Mouse (Mus musculus) Muller cell, postnatal 12 days (primary cell): ENCODE results near the gene Igsf21.

ENCODE experiments used
- DNase-seq: peaks from one replicate; pipeline ENCODE4 v3.0.0-alpha.2; 2015; ENCODE audit errors: inconsistent ontology term

Gene Igsf21

DNA sequence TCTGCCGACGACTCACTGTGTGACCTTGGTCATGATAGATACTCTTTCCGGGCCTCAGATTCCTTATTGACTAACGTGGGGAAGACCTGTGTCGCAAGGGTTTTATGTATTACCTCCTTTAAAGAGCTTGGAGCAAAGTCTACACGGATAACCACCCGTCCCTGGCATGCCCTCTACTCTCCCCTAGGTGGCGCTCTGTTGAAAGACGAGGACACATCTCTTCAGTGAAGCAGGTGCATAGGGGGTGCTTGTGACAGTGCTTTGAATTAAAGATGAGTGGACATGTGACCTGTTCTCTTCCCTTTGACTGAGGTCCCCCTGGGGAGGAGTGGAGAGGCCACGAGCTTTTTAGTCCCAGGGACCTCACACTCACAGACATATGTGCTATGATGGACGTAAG lies 194.0 kb downstream of the Igsf21 start:
- DNase-seq = no peak

DNA sequence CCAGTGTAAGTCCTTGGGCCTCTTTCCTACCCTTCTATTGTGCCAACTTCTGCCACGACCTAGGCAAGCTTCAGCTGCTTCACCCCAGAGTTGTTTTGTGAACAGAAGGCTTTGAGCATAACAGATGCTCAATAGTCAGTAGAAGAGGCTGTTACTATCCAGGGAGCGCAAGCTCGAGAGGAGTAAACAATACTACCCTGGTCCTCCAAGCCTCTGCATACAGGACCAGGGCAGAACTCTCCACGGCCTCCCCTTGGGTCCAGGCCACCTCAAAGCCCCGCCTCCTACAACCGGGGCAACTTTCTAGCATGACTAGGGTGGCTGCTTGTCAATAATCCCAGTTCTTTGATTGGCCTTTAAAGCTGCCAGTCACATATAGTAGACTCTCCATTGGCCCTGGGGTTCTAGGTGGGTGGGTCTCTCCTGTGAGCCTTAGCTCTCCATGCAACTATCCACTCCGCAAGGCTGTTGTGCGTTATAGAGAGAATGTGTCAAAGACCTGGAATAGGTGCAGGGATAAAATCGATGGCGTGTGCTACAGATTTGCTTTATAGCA lies 198.7 kb downstream of the Igsf21 start:
- no peak for DNase-seq

DNA sequence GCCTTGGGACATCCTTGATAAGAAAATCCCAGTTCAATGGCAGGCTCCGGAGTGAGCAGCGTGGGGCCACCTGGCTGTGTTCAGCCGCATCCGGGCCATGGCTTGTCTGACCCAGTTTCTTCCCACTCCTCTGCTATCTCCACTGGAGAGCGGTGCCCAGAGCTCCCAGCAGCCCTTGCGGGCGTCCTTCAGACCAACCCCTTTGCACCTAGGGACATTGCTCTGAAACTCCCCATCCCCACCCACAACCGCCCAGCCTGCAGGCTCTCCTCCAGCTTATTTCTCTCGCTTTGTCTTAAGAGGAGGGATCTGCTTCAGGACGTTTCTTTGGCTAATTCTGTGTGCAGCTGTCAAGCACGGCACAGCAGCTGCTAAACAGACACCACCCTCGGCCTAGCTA lies 202.6 kb downstream of the Igsf21 start:
- peak; percentile 15 for DNase-seq

DNA sequence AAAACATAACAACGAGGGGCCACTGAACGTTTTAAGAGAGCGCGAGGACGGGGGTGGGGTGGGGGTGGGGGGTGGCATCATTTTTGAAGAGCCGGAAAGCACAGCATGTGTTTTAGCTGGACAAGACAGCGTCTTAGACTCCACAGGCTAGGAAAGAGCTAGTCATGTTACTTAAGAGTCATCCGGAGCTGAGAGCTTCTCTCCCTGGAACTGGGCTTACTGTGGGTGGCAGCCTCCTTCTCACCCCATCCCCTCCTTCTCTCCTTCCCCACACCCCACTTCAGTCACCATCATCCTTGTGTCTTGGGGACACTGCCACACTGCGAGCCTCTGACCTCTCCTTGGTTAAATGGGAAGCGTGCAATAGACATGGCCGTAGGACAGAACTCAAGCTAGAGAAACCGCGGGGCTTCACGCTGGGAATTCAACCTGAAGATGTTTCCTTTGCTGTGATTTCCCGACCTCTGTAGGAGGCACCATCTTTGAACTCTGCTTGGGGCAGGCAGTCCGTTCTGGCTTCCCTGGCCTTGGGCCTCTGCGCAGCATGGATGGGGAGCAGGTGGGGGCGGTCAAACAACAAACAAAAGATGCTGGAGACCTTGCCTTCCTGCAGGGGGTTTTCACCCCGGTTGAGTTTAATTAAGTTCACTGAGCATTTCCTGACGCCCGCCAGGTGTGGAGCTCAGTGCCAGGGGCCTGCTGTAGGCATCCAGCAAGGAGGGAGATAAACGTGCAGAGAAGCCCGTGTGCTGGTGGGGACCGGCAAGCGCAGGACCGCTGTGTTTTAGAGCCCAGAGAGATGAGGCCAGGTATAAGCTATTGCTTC lies 207.8 kb downstream of the Igsf21 start:
- no peak for DNase-seq

DNA sequence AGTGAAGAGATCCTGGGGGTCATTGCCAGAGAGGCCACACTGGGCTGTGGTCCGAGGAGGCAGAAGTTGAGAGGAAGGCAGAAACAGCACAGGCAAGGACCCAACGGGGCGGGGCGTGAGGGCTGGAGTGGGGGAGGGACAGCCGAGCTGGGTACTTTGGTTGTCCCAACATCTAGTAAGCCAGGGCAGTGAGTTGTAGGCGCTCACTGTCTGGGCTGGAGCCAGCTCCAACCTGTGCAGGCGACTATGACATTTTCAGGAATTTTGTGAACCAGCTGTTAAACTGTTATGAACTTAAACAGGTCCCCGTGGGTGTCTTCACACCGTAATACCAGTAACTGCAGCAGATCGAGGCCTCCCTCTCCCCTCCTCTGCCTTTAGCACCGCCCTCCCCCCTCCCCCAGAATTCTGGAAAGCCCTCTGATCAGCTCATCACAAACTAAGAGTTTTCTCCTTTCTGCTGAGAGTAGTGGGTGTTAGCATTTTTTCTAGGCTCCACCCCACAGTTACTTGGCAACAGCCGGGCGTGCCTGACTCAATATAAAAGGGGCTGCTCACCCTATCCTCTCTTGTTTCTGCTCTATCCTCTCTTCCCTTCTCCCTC lies 208.7 kb downstream of the Igsf21 start:
- no peak for DNase-seq

DNA sequence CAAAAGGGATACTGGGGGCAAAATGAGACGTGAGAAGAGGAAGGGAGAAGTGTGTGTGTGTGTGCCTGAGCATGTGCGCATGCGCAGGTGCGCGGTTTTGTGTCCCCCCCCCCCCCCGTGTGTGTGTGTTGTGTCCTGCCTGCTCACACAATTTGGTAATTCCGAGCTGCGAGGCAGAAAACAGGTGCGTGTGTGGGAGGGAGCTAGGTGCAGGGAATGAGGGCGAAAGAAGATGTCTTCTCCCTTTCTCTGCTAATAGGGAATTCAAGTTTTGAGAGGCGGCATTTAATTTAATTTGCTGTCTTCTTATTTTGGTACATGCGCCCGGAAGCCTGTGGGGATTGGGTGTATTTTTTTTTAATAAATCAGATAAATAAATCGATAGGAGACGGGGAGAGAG lies 211.4 kb downstream of the Igsf21 start:
- DNase-seq = no peak

DNA sequence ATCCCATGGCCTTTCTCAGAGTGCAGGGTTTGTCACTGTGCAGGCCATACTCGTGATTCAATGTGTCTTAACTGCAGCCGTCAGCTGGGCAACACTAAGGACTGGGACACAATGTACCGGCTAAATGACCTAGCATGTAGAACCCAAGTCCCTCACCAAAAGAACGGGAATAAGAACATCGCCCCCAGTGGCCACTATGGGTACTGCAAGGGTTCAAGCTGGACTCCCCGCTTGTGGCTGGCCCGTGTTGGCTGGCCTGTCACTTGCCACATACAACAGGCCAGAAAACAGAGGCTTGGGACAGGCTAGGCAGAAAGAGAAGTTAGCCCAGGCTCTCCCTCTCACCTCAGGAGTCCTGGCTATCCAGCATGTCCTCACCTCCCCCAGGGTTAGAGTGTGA lies 213.2 kb downstream of the Igsf21 start:
- DNase-seq = no peak

DNA sequence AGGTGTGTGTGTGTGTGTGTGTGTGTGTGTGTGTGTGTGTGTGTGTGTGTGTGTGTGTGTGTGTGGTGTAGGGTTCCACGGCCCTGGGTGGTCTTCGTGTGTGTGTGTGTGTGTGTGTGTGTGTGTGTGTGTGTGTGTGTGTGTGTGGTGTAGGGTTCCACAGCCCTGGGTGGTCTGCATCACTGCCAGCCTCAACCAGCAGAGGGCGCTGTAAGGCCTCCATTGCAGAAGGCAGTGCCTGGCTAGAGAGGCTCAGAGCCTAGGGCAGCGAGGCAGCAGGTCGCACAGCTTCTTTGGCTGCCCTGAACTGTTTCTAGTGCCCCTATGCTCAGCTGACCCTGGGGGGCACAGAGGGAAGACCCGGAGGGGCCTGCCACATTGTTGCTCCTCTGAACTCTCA lies 216.2 kb downstream of the Igsf21 start:
- no peak for DNase-seq

DNA sequence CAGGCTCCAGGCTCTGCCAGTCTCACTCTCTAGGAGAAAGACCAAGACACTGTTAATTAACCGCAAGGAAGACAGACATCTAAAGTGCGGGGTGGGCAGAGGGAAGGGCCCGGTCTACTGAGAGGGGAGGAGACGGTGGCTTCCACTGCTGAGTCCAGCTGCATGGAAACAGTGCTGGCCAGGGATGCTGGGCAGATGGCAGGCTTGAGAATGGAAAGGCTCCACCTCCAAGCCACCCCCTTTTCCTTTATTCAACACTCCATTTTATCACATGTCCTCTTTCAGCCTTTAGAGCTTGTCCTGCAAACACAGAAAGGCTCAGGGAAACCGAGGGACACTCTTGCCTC lies 216.6 kb downstream of the Igsf21 start:
- peak; percentile 61 for DNase-seq

DNA sequence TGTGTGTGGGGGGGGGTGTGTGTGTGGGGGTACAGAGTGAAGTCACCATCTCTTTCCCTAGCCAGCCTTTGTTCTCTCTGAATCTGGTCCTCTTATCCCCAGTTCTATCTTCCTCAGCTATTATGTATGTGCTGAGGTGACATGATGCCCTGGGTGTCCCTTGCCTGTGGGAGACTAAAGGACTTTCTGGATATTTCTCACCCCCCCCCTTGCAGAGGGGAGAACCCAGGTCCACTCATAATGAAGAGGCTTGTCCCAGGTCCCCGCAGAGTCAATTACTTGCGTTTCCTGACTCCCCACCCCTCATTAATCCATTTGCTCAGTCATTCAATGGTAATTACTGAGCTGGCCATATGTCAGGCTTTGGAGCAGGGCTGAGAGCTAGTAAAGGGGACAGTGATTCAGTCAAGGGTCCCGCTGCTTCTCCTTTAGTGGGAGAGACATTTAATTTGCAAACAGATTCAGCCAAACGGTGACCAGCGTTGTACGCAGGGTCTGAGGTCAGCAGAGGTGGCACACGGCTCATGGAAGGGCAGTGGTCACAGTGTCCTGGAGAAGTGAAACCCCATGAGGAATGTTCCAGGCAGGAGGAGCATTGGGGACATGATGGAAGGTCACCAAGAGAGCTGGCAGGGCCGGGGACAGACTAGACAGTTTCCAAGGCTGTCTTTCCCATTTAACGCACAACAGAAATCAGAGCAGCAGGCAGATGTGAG lies 217.1 kb downstream of the Igsf21 start:
- DNase-seq = peak; percentile 43

DNA sequence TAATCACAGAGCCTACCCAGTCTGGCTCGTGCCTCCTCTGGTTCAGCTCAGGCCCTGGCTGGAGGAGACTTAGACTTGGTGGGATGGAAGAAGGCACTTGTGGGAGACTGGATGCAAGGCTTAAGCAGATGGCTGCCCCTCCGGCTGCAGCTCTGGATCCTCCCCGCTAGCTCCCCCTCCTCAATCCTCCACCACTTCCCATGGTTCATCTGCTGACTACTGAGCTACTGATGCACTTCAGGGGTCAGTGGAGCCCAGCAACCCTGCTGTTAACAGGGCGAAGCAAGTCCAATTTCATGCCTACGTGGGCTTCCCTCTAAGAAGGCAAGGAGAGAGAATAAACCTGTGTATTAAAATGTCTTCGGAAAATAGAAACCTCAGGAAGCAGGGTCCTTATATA lies 222.8 kb downstream of the Igsf21 start:
- DNase-seq = no peak

DNA sequence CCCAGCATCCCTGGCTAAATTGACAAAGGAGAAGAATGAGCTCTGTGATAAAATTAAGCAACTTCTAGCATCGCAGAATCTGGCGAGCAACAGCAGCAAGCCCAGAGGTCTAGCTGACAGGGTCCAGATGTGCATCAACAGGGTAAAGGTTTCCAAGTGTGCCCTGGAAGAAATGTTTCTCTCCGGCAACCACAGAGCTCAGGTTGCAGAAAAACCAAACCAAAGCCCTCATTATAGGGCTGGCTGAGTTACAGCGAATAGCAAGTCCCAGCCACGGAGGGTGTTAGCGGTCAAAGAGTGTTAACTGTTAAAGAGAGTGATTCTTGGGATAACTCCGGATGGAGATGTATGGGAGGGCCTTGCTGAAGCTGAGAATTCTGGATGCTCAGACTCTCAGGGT lies 230.7 kb downstream of the Igsf21 start:
- no peak for DNase-seq

DNA sequence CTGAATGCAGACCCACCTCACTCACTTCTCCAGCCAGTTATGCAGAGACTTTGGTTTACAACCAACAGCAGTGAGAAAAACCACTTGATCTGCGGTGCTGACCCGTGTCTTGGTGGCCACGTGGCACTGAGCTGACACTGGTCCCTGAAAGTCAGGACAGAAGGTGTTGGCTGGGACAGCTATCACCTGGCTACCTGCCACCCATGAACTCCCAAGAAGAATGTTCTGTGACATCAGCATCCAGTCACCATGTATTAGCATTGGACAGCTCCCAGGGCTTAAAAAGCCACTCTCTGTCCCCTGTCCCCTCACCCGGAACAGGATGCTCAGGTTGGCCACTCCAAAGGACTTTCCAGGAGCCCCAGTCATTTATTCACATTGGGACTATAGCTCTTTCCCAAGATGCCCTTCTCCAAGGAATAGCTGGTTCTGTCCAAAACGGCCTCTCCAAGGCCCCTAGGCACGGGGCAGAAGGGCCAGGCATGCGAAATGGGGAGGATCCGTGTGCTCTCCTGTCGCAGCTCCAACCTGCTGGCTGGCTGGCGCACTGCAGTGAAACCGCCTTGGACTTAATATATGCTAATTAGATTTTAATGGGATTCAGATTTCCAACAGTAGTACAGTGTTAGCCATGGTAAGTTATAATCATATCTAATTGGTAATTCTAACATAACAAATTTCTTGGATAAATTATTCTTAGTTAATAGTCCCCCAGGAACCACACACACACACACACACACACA lies 235.7 kb downstream of the Igsf21 start:
- peak; percentile 6 for DNase-seq

DNA sequence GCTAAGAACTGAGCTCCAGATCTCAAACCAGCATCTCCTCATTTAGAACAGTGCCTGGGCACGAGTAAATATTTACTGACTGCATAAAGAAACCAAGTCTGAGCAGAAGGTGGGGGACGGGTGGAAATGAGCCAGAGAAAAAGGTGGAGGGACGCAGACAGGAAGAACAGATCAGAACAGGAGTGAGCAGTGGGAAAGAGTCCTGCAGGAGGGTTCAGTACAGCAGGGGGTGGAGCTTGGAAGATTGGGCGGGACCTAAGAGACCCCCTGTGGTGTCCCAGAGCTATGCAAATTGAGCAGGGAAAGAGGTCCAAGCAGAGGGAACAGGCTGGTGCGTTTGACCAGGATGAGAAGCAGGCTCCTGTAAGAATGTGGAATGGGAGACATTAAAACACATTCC lies 241.7 kb downstream of the Igsf21 start:
- DNase-seq = no peak

DNA sequence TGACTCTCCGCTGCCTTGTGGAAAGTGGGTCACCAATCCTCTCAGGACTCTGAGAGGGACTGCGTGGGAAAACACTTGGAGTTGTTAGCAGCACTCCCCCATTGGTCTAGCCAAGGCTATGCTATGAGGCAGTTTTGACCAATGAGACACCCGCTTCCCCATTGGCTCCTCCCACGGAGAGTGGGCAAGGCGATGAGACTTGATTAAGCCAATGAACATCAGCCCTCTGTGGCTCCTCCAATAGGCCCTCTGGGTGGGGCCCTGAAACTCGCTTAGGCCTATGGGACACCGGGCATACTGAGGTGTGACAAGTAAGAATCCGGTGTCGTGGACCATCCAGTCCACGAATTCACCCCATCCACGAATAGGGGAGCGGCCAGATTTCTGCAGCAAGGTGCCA lies 242.4 kb downstream of the Igsf21 start:
- peak; percentile 47 for DNase-seq

DNA sequence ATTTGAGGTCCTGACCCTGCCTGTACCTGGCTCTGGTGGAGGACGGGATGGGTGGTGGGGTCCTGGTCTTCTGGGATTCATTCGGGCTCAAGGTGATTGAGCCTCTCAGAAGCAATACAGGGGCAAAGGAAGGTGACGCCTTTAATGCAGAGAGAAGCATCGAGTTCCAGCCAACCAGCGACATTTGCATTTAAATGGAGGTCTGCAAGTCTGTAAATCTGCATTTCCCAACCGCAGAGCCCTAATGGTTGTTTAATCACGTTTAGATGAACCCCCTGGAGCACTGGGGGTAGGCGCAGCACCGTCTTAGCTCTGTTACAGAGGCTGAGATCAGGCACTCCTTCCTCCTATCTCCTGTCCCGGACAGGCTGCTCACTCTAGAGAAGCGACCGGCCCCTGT lies 244.5 kb downstream of the Igsf21 start:
- no peak for DNase-seq

DNA sequence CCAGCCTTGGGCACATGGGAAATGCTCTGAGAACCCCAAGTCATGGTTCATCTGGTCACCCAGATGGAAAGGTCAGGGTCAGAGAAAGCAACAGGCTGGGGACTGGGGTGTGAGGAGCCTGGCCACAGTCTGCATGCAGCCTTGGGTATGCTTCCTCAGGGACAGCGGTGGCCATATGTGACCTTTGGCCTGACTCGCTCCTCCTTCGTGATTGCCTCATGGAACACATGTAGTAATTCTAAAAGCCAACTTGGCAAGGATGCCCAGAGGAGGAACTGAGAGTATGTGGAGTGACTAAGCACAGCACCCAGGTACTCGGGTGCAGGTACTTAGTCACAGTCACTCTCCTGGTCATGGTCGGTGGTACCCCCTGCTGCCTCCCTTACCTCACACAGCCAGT lies 245.7 kb downstream of the Igsf21 start:
- DNase-seq = no peak

DNA sequence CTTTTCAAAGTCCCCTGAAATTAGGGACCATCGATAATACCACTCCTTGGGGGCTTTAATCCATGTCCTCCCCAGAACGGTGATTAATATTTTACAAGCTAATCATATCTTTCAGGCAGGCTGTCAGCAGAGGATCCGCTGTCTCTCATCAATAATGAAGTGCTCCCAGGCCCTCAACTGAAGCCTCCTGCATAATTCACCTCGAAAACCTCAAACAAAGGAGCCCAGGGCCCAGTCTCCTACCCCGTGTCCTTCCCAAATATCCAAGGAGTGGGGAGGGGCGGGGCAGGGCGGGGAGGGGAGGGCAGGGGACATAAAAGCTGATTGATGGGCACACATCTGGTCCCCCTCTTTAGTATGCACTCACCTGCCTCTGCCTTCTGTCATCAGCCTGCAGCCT lies 247.6 kb downstream of the Igsf21 start:
- no peak for DNase-seq

DNA sequence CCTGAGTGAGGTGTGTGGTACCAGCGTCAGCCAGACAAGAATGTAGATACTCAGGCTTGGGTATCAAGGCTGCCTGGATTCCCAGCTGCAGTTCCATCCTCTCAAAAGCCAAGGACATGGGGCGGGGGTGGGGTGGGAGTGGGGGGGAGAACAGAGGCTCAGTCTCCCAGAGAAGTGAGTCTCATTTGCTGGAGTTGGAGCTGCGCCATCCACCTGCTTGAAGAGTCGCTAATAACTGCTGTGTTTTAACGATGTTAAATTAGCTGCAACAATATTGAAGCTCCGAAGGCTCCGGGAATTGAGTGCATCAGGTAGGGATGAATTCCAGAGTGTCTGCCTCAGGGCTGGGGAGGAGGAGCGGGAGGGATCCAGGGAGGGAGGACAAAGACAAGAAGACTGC lies 250.9 kb downstream of the Igsf21 start:
- DNase-seq = no peak

DNA sequence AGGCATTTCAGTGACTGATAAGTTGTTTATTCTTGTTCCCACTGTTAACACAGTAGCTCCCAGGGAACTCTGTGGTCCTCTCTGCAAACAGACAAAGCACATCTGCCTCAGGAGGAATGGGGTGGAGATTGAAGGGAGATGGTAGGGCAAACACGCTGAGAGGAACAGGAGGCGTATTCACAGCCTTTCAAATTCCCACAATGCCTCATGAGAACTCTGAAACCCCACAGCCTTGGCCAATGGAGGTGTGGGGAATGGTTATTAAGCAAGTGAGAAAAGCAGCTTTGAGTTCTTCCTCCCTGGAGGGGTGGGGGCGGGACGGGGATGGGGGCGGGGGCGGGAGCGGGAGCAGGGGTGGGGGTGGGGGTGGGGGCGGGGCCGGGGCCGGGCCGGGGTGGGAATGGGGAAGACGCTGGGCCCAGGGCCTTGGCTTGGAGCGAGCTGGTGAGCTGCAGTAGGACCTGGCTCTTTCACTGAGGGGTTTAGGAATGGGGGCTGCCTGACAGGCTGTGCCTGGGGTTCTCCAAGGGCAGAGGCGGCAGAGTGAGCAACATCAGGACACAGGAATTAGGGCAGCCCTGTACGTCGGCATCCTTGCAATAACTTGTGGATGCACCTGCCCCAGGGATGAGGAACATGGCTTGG lies 253.4 kb downstream of the Igsf21 start:
- DNase-seq = no peak

DNA sequence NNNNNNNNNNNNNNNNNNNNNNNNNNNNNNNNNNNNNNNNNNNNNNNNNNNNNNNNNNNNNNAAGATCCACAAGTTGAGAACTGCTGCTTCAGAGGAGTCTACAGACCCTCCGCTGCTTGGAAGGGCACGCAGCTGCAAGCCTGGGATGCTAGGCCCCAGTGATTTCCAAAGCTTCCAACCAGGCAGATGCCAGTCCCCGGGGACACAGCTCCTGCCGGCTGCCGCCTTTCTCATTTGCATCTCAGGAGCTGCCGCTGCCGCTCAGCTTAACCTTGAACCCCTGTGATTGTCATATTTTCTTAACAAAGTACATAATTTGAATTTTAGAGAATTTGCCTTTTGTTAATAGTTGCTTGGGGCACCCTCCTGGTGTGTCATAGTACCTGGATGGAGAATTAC lies 259.7 kb downstream of the Igsf21 start:
- DNase-seq = no peak

DNA sequence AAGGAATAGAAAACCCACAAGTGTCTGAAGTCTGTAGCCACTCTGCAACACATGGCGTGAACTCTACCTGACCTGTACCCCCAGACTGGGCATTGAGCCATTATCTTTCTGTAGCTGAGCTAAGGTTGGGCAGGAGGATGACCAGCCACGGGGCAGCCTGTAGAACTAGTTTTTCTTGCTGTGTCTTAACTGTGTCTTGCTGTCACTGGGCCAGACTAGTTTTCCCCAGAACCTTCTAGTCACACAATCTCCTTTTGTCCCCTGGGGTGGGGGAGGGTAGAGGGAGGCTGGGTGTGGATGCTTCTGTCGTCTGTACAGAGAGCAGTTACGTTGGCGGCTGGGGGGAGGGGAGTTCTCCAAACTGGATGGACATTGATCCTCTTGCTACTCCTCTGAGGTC lies 267.9 kb downstream of the Igsf21 start:
- DNase-seq = peak; percentile 23
